Mouse (Mus musculus): ENCODE results near the gene Fyb.

The Fyb gene

DNA sequence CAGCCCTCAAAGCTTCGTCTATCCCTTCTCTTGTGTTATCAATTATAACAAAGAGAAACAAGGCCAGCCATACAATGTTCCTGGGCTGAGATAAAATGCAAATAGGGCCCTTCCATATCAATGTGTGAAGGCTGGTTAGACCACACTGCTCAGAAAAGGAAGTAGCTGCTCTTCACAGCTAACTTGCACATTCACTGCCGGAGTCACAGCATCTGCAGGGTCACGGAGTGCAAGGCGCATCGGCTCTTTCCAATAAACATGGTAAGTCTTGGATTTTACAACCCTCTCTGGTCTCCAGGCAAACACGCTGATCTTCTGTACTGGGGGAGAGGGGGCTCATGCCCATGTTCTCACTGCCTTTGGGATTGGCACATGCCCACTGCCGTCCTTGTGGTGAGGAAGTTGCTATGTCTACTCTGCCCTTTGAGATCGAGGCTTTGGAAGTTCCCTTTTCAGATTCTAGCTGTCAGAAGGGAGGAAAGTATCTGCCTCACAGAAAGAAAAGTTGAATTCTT is at the start of gene Fyb:
Gene Fyb, plus strand, starts transcription at position 201 of the 515 bp plus-strand sequence.
- no peak for DNase-seq (ENCODE audit: low spot score)

- DNase-seq (ENCODE audit: low spot score): no peak
Measured at GRCm38 (mm10) chr15:6483561-6483960, 39.1 kb upstream of the Fyb start.

DNA sequence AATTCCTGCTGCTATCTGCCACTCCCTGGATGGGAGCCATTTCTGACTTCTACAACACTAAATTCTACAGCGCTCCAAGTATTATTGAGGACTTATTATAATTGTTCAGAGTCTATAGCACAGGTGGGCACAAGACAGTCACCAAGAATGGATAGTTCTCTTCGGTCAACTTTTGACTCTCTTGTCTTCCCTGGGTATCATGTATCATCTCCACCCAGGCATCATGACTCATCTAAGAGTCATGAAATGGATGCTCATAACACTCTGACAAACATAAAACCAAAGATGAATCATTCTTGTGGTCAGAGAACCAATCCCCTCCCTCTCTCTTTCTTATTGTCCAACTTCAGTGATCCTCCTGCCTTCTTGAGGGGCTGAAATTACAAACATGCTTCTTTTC is 30.3 kb upstream of the Fyb start:
- no peak for DNase-seq (ENCODE audit: low spot score)

GRCm38 (mm10) chr15:6498396-6499070 is 24.1 kb upstream of the Fyb start:
- no peak for DNase-seq (ENCODE audit: low spot score)

- no peak for DNase-seq (ENCODE audit: low spot score)
Measured at GRCm38 (mm10) chr15:6500787-6501186, 21.9 kb upstream of the Fyb start.

DNA sequence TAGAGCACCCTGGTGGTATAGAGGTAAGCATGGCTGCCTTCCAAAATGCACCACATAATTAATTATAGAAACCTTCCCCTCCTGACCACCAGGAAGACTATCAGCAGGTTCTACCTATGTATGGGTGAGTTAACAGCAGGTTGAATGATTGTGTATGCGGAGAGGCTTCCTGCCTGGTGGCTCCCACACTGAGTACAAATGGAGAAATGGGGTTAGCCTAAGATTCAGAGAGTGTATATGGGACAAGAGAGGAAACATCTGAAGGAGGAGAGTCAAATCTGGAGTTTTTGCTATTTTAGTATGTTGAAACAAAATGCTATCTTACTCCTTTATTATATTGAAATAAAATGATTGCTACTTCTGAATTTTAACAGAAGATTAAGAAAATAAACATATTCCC is 5.1 kb upstream of the Fyb start:
- DNase-seq (ENCODE audit: low spot score): no peak

GRCm38 (mm10) chr15:6519417-6520255 is 3.0 kb upstream of the Fyb start:
- no peak for DNase-seq (ENCODE audit: low spot score)

DNA sequence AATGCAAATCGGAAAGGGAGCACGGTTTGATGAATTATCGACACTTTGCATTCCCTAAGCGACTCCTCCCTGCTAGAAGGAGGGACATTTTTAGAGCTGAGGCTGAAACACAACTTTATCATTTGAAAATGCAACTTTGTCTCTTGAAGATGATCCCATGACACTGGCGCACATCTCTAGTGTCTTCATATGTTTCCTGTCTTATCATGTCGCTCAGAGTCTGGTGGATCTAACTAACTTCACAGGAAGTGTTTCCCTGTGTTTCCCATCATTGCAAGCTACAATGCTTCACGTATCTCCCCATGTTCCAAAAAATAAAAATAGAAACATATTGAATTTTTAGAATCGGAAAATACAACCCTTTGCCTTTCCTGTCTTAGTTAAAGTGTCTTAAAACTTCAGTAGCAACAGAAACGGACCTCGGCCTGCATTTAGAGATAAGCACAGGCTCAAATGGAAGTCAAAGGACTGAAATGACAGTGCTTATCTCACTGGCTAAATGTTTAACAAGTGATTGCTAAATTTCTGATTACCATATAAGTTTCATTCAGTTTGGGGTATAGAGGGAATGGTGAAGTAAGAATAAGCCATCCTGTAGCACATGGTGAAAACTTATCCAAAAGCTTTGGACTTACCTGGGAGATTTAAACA is 2.0 kb upstream of the Fyb start:
- no peak for DNase-seq (ENCODE audit: low spot score)

DNA sequence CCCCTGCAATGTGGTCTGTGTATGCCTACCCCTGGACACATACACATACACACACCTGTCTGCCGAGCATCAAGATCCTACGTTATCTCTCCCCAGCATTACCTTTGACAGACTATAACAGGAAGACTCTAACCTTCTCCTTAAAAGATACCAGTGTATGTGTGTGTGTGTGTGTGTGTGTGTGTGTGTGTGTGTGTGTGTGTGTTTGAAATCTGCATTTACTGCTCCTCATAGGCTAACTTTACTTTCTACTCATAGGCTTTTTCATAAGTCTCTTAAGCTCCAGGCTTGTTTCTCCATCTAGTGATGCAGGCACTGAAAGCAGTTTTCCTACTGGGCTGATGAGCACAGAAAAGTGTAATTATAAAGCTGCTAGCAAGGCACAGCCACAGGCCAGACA is 2.1 kb downstream of the Fyb start:
- DNase-seq (ENCODE audit: low spot score): no peak

DNA sequence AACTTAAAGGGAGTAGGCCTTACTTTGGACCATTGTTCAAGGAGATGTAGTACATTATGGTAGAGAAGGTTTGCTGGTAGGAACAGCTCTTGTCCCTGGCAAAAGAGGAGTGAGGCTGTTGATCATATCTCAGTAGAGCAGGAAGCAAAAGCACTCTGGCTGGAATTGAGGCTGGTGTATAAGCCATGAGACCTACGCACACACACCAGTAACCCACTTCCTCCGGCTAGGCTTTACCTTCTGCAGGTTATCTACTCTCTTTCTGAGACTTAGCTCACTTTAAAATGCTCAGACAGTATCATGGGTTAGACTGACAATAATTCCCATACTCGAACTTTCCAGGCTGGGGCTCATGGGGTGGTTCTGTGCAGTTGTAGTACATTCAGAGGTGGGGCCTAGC is 2.7 kb downstream of the Fyb start:
- DNase-seq (ENCODE audit: low spot score): no peak

DNA sequence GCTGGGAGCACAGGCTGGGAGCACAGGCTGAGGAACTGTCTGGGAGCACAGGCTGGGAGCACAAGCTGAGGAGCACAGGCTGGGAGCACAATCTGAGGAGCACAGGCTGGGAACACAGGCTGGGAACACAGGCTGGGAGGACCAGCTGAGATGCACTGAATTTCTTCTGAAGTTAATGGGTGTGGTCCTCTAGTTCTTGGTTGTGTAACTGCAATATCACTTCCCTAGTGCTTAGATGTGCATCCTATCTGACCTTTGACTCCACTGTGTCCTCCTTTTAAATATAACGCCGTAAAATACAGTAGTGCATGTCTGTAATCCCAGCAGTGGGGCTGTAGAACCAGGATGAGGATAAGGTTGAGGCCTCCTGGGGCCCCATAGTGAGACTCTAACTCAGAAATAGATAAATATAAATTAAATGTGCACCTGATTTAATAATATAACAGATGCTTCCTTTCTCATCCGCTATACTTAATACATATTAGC is 11.2 kb downstream of the Fyb start:
- DNase-seq (ENCODE audit: low spot score): no peak

DNA sequence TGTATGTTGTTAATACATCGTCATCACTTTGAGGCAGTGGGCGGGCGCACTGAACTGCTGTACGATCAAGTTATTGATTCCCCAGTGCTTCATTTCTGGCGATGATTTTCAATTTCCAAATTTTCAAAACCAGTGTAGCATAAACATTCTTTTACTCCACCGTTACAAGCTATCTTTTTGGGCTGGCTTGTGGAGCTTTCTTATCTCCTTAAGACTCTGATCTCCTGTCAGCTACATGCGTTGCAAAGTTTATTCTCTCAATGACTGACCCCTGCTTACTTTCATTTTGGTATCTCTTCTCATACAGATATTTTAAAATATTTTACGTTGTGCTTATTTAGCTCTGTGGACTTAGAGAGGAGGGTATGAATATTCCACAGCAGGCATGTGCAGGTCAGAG is 11.9 kb downstream of the Fyb start:
- DNase-seq (ENCODE audit: low spot score): no peak

DNA sequence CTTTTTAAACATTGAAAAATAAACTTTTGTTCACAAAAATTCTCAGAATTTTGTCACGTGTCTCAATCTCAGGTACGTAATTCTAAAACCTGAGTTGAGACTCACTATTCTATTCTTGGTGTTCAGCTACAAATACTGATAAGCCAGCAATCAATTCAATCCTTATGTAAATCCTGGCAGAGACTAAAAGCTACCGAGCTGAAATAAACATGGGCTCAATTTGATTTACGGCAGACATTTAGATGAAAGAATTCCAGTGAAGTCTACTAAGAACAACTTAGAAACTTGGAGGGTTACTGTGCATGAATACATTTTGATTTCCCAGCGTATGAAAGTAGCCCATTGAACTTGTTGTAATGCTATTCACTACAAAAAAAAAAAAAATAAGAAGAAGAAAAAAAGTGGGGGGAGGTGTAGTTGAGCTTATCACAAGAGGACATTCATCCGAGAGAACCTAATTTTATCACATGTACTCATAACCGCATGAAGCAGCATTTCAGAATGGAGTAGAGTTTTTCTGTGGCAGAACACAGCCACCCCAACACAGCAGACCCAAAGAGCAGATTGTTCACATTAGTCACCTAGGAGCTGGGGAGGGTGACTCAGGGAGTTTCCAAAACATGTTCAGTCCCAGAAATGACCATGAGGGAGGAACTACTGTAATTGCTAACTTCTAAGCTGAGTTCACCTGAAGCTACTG is 17.1 kb downstream of the Fyb start:
- DNase-seq (ENCODE audit: low spot score): no peak

GRCm38 (mm10) chr15:6548911-6549310 is 26.3 kb downstream of the Fyb start:
- DNase-seq (ENCODE audit: low spot score): no peak

DNA sequence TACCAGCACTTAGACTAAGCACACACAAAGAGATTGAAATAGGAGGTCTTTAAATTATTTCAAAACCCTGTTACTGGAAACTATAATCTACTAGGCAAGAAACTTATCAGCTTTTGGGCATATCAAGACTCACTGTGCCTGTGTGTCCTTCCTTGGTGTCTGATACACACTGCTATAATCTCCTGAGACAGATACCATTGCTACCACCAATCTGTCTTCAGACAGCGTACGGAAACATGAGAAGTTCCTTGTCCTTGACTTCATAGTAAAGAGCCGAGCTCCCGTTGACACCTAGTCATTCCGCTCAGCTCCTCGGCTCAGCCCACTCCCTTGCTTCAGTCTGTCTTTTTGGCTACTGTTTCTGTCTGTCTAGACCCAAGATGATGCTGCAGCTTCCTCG is 29.2 kb downstream of the Fyb start:
- no peak for DNase-seq (ENCODE audit: low spot score)

GRCm38 (mm10) chr15:6554742-6555141 is 32.1 kb downstream of the Fyb start:
- DNase-seq (ENCODE audit: low spot score): no peak

- no peak for DNase-seq (ENCODE audit: low spot score)
Measured at GRCm38 (mm10) chr15:6555536-6555935, 32.9 kb downstream of the Fyb start.

DNA sequence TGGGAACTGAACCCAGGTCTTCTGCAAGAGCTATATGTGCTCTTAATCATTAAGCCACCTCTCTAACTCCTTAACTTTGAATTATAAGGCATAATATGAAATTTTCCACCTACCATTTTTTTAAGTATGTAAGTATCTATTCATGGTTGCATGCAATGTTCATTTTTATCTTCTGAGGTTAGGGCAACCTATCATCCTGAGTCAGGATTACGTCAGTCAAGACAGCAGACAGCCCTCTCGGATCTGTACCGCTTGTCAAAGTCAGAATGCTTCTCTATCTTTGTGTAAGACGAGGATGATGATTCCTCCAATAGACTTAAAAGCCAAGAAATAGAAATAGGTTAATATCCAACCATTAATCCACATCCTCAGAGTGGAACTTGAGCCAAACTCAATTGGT is 33.6 kb downstream of the Fyb start:
- DNase-seq (ENCODE audit: low spot score): no peak

DNA sequence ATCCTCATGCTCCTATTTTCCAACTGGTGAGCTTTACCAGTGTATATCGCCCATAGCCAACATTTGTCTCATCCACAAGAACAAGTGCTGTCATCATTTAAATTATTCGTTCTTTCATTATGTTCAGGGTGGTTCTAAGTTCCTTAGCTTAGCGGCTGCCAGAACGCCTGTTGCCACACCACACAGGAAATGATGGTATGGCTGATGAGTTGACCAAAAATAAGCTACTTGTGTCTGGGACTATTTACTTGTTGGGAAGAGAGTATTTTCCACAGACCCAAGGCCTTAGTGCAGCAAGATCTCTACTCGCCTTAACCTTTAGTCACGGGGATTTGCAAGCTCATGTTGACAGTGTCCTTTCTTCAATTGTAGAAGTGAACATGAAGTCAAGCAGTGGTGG is 34.3 kb downstream of the Fyb start:
- DNase-seq (ENCODE audit: low spot score): no peak

DNA sequence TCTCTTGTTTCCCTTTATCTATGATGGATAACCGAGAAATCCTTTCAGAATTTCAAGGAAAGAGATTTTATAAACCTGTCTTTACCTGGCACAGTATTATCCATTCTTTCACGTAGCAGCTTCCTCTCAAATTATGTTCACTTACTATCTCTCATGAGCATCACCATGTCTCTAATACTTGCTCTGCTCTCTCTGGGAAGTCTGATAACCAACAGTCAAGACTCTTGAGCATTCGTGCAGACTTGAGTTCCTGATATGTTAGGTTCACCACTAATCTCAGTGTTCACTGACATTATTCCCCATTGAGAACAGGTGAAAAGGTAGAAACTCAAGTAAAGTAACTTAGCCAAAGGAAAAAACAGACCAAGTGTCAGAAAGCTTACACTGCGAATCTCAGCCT is 34.9 kb downstream of the Fyb start:
- DNase-seq (ENCODE audit: low spot score): no peak

DNA sequence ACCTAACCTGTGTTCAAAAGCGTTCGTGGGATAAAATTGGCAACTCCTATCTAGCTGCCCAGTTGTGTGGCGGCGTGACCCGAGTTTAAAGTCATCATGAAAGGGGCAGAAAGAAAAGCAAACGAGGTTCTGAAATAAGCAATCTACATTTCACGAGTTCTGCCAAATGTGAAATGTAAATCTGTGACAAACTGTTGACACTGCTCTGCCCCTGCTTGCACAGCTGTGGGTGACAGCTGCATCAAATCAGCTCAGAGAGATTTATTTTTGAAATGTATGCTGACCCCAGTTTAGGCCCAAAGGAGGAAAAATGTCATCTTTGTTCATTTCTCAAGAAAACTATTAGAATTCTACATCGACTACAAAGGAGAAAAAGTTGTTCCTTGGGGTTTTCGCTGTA is 36.5 kb downstream of the Fyb start:
- DNase-seq (ENCODE audit: low spot score): no peak

- no peak for DNase-seq (ENCODE audit: low spot score)
Measured at GRCm38 (mm10) chr15:6560696-6561095, 38.0 kb downstream of the Fyb start.

All from MN1 (cell line).